Mouse (Mus musculus) hindlimb bud, embryonic 11.5 days (tissue): Measurements from ENCODE around the gene Rasl10b.

Experiments
- DNase-seq: peaks from one replicate; pipeline ENCODE4 v3.0.0-alpha.2; 2012; ENCODE audit warnings: low read depth, low spot score; ENCODE audit errors: extremely low spot score

Rasl10b gene

DNA sequence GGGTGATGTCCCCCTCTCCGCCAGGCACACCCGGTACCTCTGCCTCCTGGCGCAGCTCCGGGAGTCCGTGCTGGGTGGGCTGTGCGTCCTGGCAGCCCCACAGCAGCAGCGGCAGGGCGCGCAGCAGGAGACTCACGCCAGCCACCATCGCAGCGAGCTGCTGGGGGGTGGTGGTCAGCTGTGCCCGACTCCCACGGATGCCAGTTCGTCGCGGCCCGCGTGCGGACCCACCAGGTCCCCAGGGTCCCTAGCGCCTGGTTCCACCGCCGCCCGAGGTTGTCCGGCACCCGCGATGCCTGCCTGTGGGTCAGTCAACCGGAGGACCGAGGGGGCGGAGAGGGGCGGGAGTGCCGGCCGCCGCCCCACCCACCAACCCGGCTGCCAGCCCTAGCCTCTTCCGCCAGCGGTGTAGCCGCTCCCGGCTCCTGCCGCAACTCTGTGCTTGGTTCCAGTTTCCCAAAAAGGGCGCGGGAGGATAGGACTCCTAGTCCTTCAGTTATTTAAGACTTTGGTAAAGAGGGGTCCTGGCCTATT, 53.8 kb downstream of the Rasl10b start, which contains the start of gene Mmp28:
TSS of gene Mmp28 (minus strand) at position 361 of the 534 bp plus-strand sequence.
- DNase-seq: no peak

DNA sequence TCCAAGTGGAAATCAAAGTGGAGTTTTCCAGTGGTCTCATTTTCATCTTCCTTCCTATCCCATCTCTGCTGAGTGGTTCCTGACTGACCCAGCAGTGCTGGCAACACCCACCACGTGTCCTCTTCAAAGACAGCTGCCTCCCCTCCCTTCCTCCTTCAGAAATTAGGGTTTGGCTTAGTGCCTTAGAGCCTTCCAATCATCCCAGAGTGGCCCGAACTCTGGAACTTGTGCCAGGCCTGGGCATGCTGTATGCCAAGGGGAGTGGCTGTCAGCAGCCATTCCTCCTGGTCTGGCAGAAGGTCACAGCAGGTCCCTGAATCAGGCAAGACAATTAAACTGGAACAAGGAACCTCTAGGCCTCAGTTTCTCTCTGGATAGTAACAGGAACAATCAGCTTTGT, 57.0 kb downstream of the Rasl10b start:
- DNase-seq: no peak

DNA sequence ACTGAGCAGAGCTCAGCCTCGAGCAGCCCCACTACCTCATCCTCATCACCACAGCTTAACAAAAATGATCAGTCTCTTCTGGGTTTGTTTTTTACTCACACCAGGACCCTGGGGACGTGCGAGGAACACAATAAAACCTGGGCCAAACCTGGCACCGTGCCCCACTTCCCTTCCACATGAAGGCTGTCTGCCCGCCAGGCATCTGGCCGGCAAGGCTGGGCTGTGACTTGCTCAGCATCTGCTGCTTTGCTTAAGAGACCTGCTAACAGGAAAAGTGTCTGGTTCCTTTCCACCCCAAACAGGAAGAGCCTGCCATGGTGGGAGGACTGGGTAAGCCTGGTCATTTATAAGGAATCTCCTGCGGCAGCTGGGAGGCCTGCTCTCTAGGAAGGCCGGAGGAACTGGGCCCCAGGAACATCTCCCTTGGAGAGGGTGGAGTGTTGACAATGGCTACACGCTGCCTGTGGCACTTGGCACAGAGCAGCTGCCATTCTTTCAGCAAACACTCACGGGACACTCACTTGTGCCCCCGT, 58.2 kb downstream of the Rasl10b start:
- no peak for DNase-seq

DNA sequence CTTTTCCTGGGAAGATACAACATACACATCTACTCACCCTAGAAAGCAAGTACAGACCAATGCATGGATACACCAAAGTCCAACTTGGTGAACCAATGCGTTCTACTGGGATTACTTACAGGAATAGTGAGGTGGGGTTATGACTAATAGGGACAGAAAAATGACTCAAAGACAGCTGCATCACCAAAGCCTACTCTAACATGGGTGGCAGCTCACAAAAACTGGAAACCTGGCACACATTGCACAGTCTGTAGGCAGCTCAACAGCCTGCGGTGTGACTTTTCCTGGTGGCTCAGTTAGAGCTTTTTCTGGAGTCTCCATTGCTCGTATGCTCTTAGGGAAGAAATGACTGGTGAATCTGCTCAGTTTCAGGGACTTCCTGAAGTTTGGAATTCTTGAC, 59.8 kb downstream of the Rasl10b start:
- DNase-seq: no peak
